Mouse (Mus musculus) intestine, embryonic 16.5 days (tissue): ENCODE measurements around the gene Gm42417. TPM values are rescaled to one million over a fixed set of nuclear protein-coding genes. Genes with fewer than 3 reads are reported as not detected.

Experiments
- ATAC-seq: fragments of 200-750 bp; cut with Nextera tagmentation; 2 replicates; pipeline ENCODE4 v1.8.0; 2017; ENCODE audit warnings: moderate TSS enrichment, moderate library complexity
- H3K27ac ChIP-seq: fragments of 300-500 bp; sonication (generic); 2 replicates; pipeline ENCODE4 v1.5.1; 2014; ENCODE audit warnings: mild to moderate bottlenecking, low read length
- H3K27me3 ChIP-seq: fragments of 300-500 bp; sonication (generic); replicated peaks from 2 replicates; pipeline ENCODE4 v1.6.1; 2014; ENCODE audit warnings: low read length, control low read depth, mixed read lengths; ENCODE audit not compliant: control insufficient read depth, insufficient read depth
- H3K36me3 ChIP-seq: fragments of 300-500 bp; sonication (generic); 2 replicates; pipeline ENCODE4 v1.6.1; 2014; ENCODE audit warnings: low read length, control low read depth; ENCODE audit not compliant: control insufficient read depth, insufficient read depth
- H3K4me1 ChIP-seq: fragments of 300-500 bp; sonication (generic); 2 replicates; pipeline ENCODE4 v1.6.1; 2014; ENCODE audit warnings: low read length, control low read depth, mixed read lengths; ENCODE audit not compliant: control insufficient read depth, insufficient read depth
- H3K4me2 ChIP-seq: fragments of 300-500 bp; sonication (generic); 2 replicates; pipeline ENCODE4 v1.6.1; 2014; ENCODE audit warnings: low read depth, low read length, control low read depth
- H3K4me3 ChIP-seq: fragments of 300-500 bp; sonication (generic); 2 replicates; pipeline ENCODE4 v1.5.1; 2014; ENCODE audit warnings: mild to moderate bottlenecking, low read length
- H3K9ac ChIP-seq: fragments of 300-500 bp; sonication (generic); 2 replicates; pipeline ENCODE4 v1.6.1; 2014; ENCODE audit warnings: low read depth, low read length
- H3K9me3 ChIP-seq: fragments of 300-500 bp; sonication (generic); 2 replicates; pipeline ENCODE4 v1.6.1; 2016; ENCODE audit warnings: low read length, control low read depth; ENCODE audit not compliant: control insufficient read depth
- WGBS: fragments of 180-500 bp; shearing (Covaris S2); extraction: QIAGEN DNeasy Blood & Tissue Kit; methylation state at CpG from one replicate; pipeline ENCODE4 v1.1.7; 2014; 5-methylcytosine and 5-hydroxymethylcytosine counted together
- polyA plus RNA-seq: library from polyadenylated mRNA; unstranded; fragments of >200 nt; fragmentation: Nextera tagmentation; extraction: Ambion mirVana; gene quantifications from 2 replicates; pipeline ENCODE4 v1.2.1, GENCODE M21; 2015

Gene Gm42417
- polyA plus RNA-seq, 1 experiment from 2014 or later, result 0.37 TPM

GRCm38 (mm10) chr1:36518259-36518658, 21.0 kb downstream of the Gm42417 start:
- Histone ChIP-seq H3K4me2 (no peak overlapping the region), H3K4me3 (no peak overlapping the region), H3K9ac (0 out of 2 replicates have a peak overlapping the region, but pooled peaks have one; percentile 19), H3K36me3 (peaks cover 15% of the 10 kb centered on the region), H3K27ac (no peak overlapping the region), H3K9me3 (no peaks in the 10 kb centered on the region), H3K4me1 (peaks cover 20% of the 10 kb centered on the region), H3K27me3 (no peaks in the 10 kb centered on the region)
- ATAC-seq, result peak; percentile 47; the same call in 1 of the 2 replicates
- WGBS, result 76% methylated on average over 3 of the region's 3 CpGs

GRCm38 (mm10) chr1:36513718-36514117, 25.5 kb downstream of the Gm42417 start:
- Histone ChIP-seq H3K4me2 (peak overlapping the region; percentile 95), H3K4me1 (peaks cover 27% of the 10 kb centered on the region), H3K36me3 (no peaks in the 10 kb centered on the region), H3K27ac (no peak overlapping the region), H3K9ac (no peak overlapping the region), H3K27me3 (no peaks in the 10 kb centered on the region), H3K9me3 (no peaks in the 10 kb centered on the region), H3K4me3 (peak overlapping the region; percentile 96; the same call in 1 of the 2 replicates)
- WGBS, result 49% methylated on average over 2 of the region's 2 CpGs
- ATAC-seq, result no peak

- H3K4me2 ChIP-seq, result peak overlapping the region; percentile 95
- H3K36me3 ChIP-seq, result no peaks in the 10 kb centered on the region
- peaks cover 24% of the 10 kb centered on the region for H3K4me1 ChIP-seq
- no peaks in the 10 kb centered on the region for H3K9me3 ChIP-seq
- no peak overlapping the region for H3K27ac ChIP-seq
- peak overlapping the region; percentile 96 for H3K4me3 ChIP-seq
- H3K9ac ChIP-seq, result peak overlapping the region; percentile 84
- no peak for ATAC-seq
- H3K27me3 ChIP-seq, result no peaks in the 10 kb centered on the region
- WGBS, result 13% methylated on average over 1 of the region's 1 CpGs
Observed at GRCm38 (mm10) chr1:36513310-36513709, 25.9 kb downstream of the Gm42417 start.

GRCm38 (mm10) chr1:36512966-36513280, 26.3 kb downstream of the Gm42417 start:
- H3K4me3 ChIP-seq, result peak overlapping the region; percentile 96
- H3K4me2 ChIP-seq, result peak overlapping the region; percentile 95
- H3K36me3 ChIP-seq, result no peaks in the 10 kb centered on the region
- H3K27me3 ChIP-seq, result no peaks in the 10 kb centered on the region
- peaks cover 20% of the 10 kb centered on the region for H3K4me1 ChIP-seq
- peak overlapping the region; percentile 84 for H3K9ac ChIP-seq
- H3K27ac ChIP-seq, result no peak overlapping the region; the same call in 1 of the 2 replicates
- no peaks in the 10 kb centered on the region for H3K9me3 ChIP-seq
- no peak for ATAC-seq
- WGBS, result 1% methylated on average over 16 of the region's 16 CpGs

- peak; percentile 70 for ATAC-seq
- WGBS, result 1% methylated on average over 86 of the region's 126 CpGs
- H3K9ac ChIP-seq, result peak overlapping the region; percentile 84
Observed at GRCm38 (mm10) chr1:36512089-36512965, 26.9 kb downstream of the Gm42417 start.

GRCm38 (mm10) chr1:36511289-36512021, 27.8 kb downstream of the Gm42417 start, which contains the start of gene Cnnm3:
TSS of gene Cnnm3 (plus strand) at chr1:36511867.
- H3K9ac ChIP-seq, result peak within 1 kb of the TSS; percentile 84
- ATAC-seq, result peak; percentile 99
- 0 out of 2 replicates have a peak, but pooled peaks cover 4% of the 10 kb centered on the region for H3K36me3 ChIP-seq
- H3K27me3 ChIP-seq, result no peaks in the 10 kb centered on the region
- peak within 1 kb of the TSS; percentile 95 for H3K4me2 ChIP-seq
- no peaks in the 10 kb centered on the region for H3K9me3 ChIP-seq
- 2% methylated on average over 49 of the region's 51 CpGs for WGBS
- peaks cover 21% of the 10 kb centered on the region for H3K4me1 ChIP-seq
- peak within 1 kb of the TSS; percentile 99 for H3K27ac ChIP-seq
- peak within 1 kb of the TSS; percentile 96 for H3K4me3 ChIP-seq

More at GRCm38 (mm10) chr1:36512089-36512965, 26.9 kb downstream of the Gm42417 start:
- Histone ChIP-seq H3K27ac (peak overlapping the region; percentile 99), H3K4me2 (peak overlapping the region; percentile 95), H3K36me3 (0 out of 2 replicates have a peak, but pooled peaks cover 4% of the 10 kb centered on the region), H3K27me3 (no peaks in the 10 kb centered on the region), H3K4me1 (peaks cover 21% of the 10 kb centered on the region), H3K9me3 (no peaks in the 10 kb centered on the region), H3K4me3 (peak overlapping the region; percentile 96)

- WGBS, result 67% methylated on average over 5 of the region's 5 CpGs
- Histone ChIP-seq H3K4me1 (peaks cover 10% of the 10 kb centered on the region), H3K4me2 (no peak overlapping the region), H3K4me3 (no peak overlapping the region), H3K36me3 (0 out of 2 replicates have a peak, but pooled peaks cover 4% of the 10 kb centered on the region), H3K27ac (no peak overlapping the region), H3K27me3 (no peaks in the 10 kb centered on the region), H3K9ac (no peak overlapping the region), H3K9me3 (no peaks in the 10 kb centered on the region)
- no peak for ATAC-seq
Observed at GRCm38 (mm10) chr1:36508238-36508637, 31.0 kb downstream of the Gm42417 start.

GRCm38 (mm10) chr1:36501261-36501660, 38.0 kb downstream of the Gm42417 start:
- Histone ChIP-seq H3K9ac (no peak overlapping the region), H3K36me3 (peaks cover 17% of the 10 kb centered on the region), H3K4me2 (no peak overlapping the region), H3K9me3 (no peaks in the 10 kb centered on the region), H3K27me3 (no peaks in the 10 kb centered on the region), H3K4me1 (no peaks in the 10 kb centered on the region), H3K27ac (no peak overlapping the region), H3K4me3 (no peak overlapping the region)
- ATAC-seq, result peak; percentile 45
- 4% methylated on average over 3 of the region's 3 CpGs for WGBS

GRCm38 (mm10) chr1:36497312-36497711, 41.9 kb downstream of the Gm42417 start:
- no peak for ATAC-seq
- Histone ChIP-seq H3K27ac (no peak overlapping the region), H3K27me3 (no peaks in the 10 kb centered on the region), H3K9ac (no peak overlapping the region), H3K36me3 (peaks cover 17% of the 10 kb centered on the region), H3K4me3 (no peak overlapping the region), H3K9me3 (no peaks in the 10 kb centered on the region), H3K4me1 (peaks cover 6% of the 10 kb centered on the region), H3K4me2 (no peak overlapping the region)
- WGBS, result 73% methylated on average over 2 of the region's 2 CpGs
